Mouse (Mus musculus) MEL (cell line): ENCODE data around the gene Hc. TPM values are rescaled to one million over a fixed set of nuclear protein-coding genes. Genes with fewer than 3 reads are reported as not detected.

Source experiments
- DNase-seq: peaks from one replicate; pipeline ENCODE4 v3.0.0; 2011; ENCODE audit warnings: low read depth, low spot score
- H3K27ac ChIP-seq: 2 replicates; pipeline ENCODE4 v1.5.1; 2012; ENCODE audit warnings: low read depth, mild to moderate bottlenecking, control low read depth, low read length, moderate library complexity; ENCODE audit not compliant: control insufficient read depth
- H3K27me3 ChIP-seq, 2 experiments: fragments of 150-350 bp in 1 of 2; sonication (generic) in 1 of 2; 2 replicates each; pipeline ENCODE4 v1.6.1; 2012; ENCODE audit warnings: low read length in 2 of 2, mild to moderate bottlenecking in 2 of 2, improper control_type of control experiment in 1 of 2, moderate library complexity in 1 of 2; ENCODE audit not compliant: insufficient read depth in 2 of 2, control insufficient read depth in 1 of 2
- H3K36me3 ChIP-seq, 2 experiments: 2 replicates each; pipeline ENCODE4 v1.6.1; 2012 to 2014; ENCODE audit warnings: low read length in 2 of 2, improper control_type of control experiment in 1 of 2, inconsistent platforms in 1 of 2, mild to moderate bottlenecking in 1 of 2; ENCODE audit not compliant: insufficient read depth in 2 of 2, control insufficient read depth in 1 of 2
- H3K4me1 ChIP-seq, 2 experiments: fragments of 150-350 bp in 1 of 2; sonication (generic) in 1 of 2; 2 replicates each; pipeline ENCODE4 v1.6.1; 2012; ENCODE audit warnings: low read length in 2 of 2, improper control_type of control experiment in 1 of 2, mild to moderate bottlenecking in 1 of 2; ENCODE audit not compliant: insufficient read depth in 2 of 2, control insufficient read depth in 1 of 2
- H3K4me3 ChIP-seq, 2 experiments: fragments of 150-350 bp in 1 of 2; sonication (generic) in 1 of 2; 2 replicates each; pipeline ENCODE4 v1.5.1; 2012; ENCODE audit warnings: low read depth in 2 of 2, low read length in 2 of 2, mild to moderate bottlenecking in 2 of 2, moderate library complexity in 2 of 2, control low read depth in 1 of 2, improper control_type of control experiment in 1 of 2; ENCODE audit not compliant: control insufficient read depth in 1 of 2, insufficient read depth in 1 of 2
- H3K79me2 ChIP-seq: 2 replicates; pipeline ENCODE4 v1.6.1; 2012; ENCODE audit warnings: mild to moderate bottlenecking, low read length, moderate library complexity; ENCODE audit not compliant: control insufficient read depth, poor library complexity, insufficient read depth
- H3K9ac ChIP-seq: 2 replicates; pipeline ENCODE4 v1.6.1; 2012; ENCODE audit warnings: low read depth, mild to moderate bottlenecking, control low read depth, low read length, moderate library complexity; ENCODE audit not compliant: control insufficient read depth, poor library complexity, severe bottlenecking
- H3K9me3 ChIP-seq: fragments of 150-350 bp; sonication (generic); replicated peaks from 2 replicates; pipeline ENCODE4 v1.6.1; 2012; ENCODE audit warnings: mild to moderate bottlenecking, low read length, improper control_type of control experiment, moderate library complexity; ENCODE audit not compliant: insufficient read depth
- BHLHE40 ChIP-seq: IDR thresholded peaks from 2 replicates; pipeline ENCODE4 v1.6.1; 2012; ENCODE audit warnings: low read depth, mild to moderate bottlenecking, inconsistent platforms, low read length, improper control_type of control experiment, borderline replicate concordance
- CHD2 ChIP-seq: IDR thresholded peaks from 2 replicates; pipeline ENCODE4 v1.6.1; 2011; ENCODE audit warnings: low read length, improper control_type of control experiment
- CTCF ChIP-seq, 3 experiments: IDR thresholded peaks in 2 of 3; conservative IDR thresholded peaks in 1 of 3; 2 replicates each; pipeline ENCODE4 v1.5.1; 2011 to 2012; ENCODE audit warnings: low read length in 3 of 3, low read depth in 2 of 3, mild to moderate bottlenecking in 2 of 3, improper control_type of control experiment in 1 of 3, inconsistent platforms in 1 of 3, mixed read lengths in 1 of 3, moderate library complexity in 1 of 3; ENCODE audit not compliant: control insufficient read depth in 1 of 3, insufficient read depth in 1 of 3, poor library complexity in 1 of 3, severe bottlenecking in 1 of 3
- ELF1 ChIP-seq: IDR thresholded peaks from 2 replicates; pipeline ENCODE4 v1.6.1; 2014; ENCODE audit warnings: low read depth, mild to moderate bottlenecking, inconsistent platforms, low read length, improper control_type of control experiment, moderate library complexity
- EP300 ChIP-seq, 2 experiments: IDR thresholded peaks; 2 replicates each; pipeline ENCODE4 v1.6.1; 2011; ENCODE audit warnings: improper control_type of control experiment in 2 of 2, low read length in 2 of 2, low read depth in 1 of 2, mild to moderate bottlenecking in 1 of 2
- ETS1 ChIP-seq: IDR thresholded peaks from 2 replicates; pipeline ENCODE4 v1.6.1; 2012; ENCODE audit warnings: low read depth, mild to moderate bottlenecking, inconsistent platforms, low read length, improper control_type of control experiment, moderate library complexity
- HCFC1 ChIP-seq: IDR thresholded peaks from 2 replicates; pipeline ENCODE4 v1.6.1; 2012; ENCODE audit warnings: low read depth, mild to moderate bottlenecking, inconsistent platforms, low read length, improper control_type of control experiment, moderate library complexity
- MAFK ChIP-seq: IDR thresholded peaks from 2 replicates; pipeline ENCODE4 v1.6.1; 2011; ENCODE audit warnings: low read depth, mild to moderate bottlenecking, low read length, improper control_type of control experiment, borderline replicate concordance
- MEF2A ChIP-seq: IDR thresholded peaks from 2 replicates; pipeline ENCODE4 v1.6.1; 2014; ENCODE audit warnings: low read depth, mild to moderate bottlenecking, inconsistent platforms, low read length, improper control_type of control experiment; ENCODE audit not compliant: poor library complexity, insufficient replicate concordance, severe bottlenecking; ENCODE audit errors: extremely low read depth
- MYB ChIP-seq: IDR thresholded peaks from 2 replicates; pipeline ENCODE4 v1.6.1; 2011; ENCODE audit warnings: mild to moderate bottlenecking, low read depth, low read length, improper control_type of control experiment
- MYC ChIP-seq: IDR thresholded peaks from 2 replicates; pipeline ENCODE4 v1.6.1; 2011; ENCODE audit warnings: low read depth, mild to moderate bottlenecking, low read length, improper control_type of control experiment, moderate library complexity
- NRF1 ChIP-seq: IDR thresholded peaks from 2 replicates; pipeline ENCODE4 v1.6.1; 2014; ENCODE audit warnings: low read depth, mild to moderate bottlenecking, inconsistent platforms, low read length, improper control_type of control experiment, moderate library complexity; ENCODE audit not compliant: poor library complexity, insufficient read depth, severe bottlenecking
- POLR2A ChIP-seq, 2 experiments: IDR thresholded peaks; 2 replicates each; pipeline ENCODE4 v1.6.1; 2011 to 2012; ENCODE audit warnings: low read length in 2 of 2, mild to moderate bottlenecking in 2 of 2, control low read depth in 1 of 2, improper control_type of control experiment in 1 of 2, low read depth in 1 of 2, moderate library complexity in 1 of 2; ENCODE audit not compliant: control insufficient read depth in 1 of 2, insufficient read depth in 1 of 2, poor library complexity in 1 of 2
- POLR2AphosphoS2 ChIP-seq: IDR thresholded peaks from 2 replicates; pipeline ENCODE4 v1.6.1; 2011; ENCODE audit warnings: low read length, improper control_type of control experiment
- POLR2AphosphoS5 ChIP-seq: IDR thresholded peaks from 2 replicates; pipeline ENCODE4 v1.6.1; 2012; ENCODE audit warnings: low read depth, borderline replicate concordance, mild to moderate bottlenecking, inconsistent platforms, low read length, moderate library complexity, mixed read lengths
- TCF12 ChIP-seq: IDR thresholded peaks from 2 replicates; pipeline ENCODE4 v1.6.1; 2014; ENCODE audit warnings: low read depth, mild to moderate bottlenecking, inconsistent platforms, low read length, improper control_type of control experiment, moderate library complexity
- UBTF ChIP-seq: IDR thresholded peaks from 2 replicates; pipeline ENCODE4 v1.6.1; 2012; ENCODE audit warnings: low read depth, mild to moderate bottlenecking, inconsistent platforms, low read length, improper control_type of control experiment, moderate library complexity, borderline replicate concordance; ENCODE audit not compliant: insufficient read depth
- ZC3H11A ChIP-seq: IDR thresholded peaks from 2 replicates; pipeline ENCODE4 v1.6.1; 2012; ENCODE audit warnings: low read depth, mild to moderate bottlenecking, inconsistent platforms, low read length, improper control_type of control experiment
- ZNF384 ChIP-seq: IDR thresholded peaks from 2 replicates; pipeline ENCODE4 v1.6.1; 2012; ENCODE audit warnings: low read depth, mild to moderate bottlenecking, inconsistent platforms, low read length, improper control_type of control experiment
- polyA plus RNA-seq, 2 experiments: library from polyadenylated mRNA; stranded (reverse) in 1 of 2; unstranded in 1 of 2; fragments of >175 nt in 1 of 2; fragments of >200 nt in 1 of 2; gene quantifications; 2 replicates each; pipeline versions ENCODE4 v1.2.1 to v1.2.4; 2012; ENCODE audit warnings: low replicate concordance in 2 of 2, low read depth in 1 of 2; ENCODE audit not compliant: insufficient read length in 2 of 2, insufficient read depth in 1 of 2, missing spikeins in 1 of 2
- total RNA-seq: library from RNA; depleted of rRNA; stranded (reverse); fragments of 300-350 nt; gene quantifications from 2 replicates; pipeline ENCODE4 v1.2.3, GENCODE M21; 2012

Gene Hc
- total and polyA plus RNA-seq, 3 experiments: not detected

DNA sequence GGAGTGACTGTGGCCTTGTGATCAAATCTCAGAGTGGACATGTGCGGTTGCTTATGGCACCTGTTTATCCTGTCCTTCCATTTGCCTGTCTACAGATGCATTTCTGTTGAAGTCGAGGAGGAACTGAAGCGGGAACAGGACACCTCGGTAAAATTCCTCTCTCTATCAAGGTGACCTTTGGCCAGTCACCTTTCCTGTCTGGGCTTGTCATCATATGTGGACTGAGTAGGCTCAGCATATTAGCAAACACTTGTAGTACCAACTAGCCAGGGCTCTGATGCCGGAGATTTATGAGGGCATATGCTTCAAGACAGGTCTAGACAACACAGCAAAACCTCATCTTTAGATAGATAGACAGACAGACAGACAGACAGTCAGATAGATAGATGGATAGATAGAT is 982 bp downstream of the Hc start:
- peaks cover 0 to under 1% of the 10 kb centered on the region in 2 experiments; a peak in 1 of 4 replicates for H3K36me3 ChIP-seq
- no peak overlapping the region for H3K27ac ChIP-seq
- no peaks in the 10 kb centered on the region for H3K9me3 ChIP-seq
- H3K9ac ChIP-seq: no peak overlapping the region
- no peak overlapping the region for H3K4me3 ChIP-seq
- no peaks in the 10 kb centered on the region for H3K79me2 ChIP-seq
- no peak for DNase-seq
- H3K4me1 ChIP-seq: peaks cover 0 to under 1% of the 10 kb centered on the region in 2 experiments; a peak in 1 of 4 replicates
- no peak for TF ChIP-seq POLR2A (IDR thresholded peaks at IDR 0.05; ENCODE audit: control insufficient read depth in 1 of 2, insufficient read depth in 1 of 2, low read depth in 1 of 2, low read length in 2 of 2, poor library complexity in 1 of 2)
- no peak for TF ChIP-seq CTCF (IDR thresholded peaks at IDR 0.05 in 2 of 3, conservative IDR thresholded peaks at IDR 0.05 in 1 of 3; ENCODE audit: control insufficient read depth in 1 of 3, insufficient read depth in 1 of 3, low read depth in 2 of 3, low read length in 3 of 3, poor library complexity in 1 of 3, severe bottlenecking in 1 of 3)
- no peak for TF ChIP-seq EP300 (IDR thresholded peaks at IDR 0.05; ENCODE audit: low read depth in 1 of 2, low read length in 2 of 2)
- TF ChIP-seq BHLHE40: no peak
- no peak for TF ChIP-seq ZNF384
- TF ChIP-seq TCF12: no peak
- TF ChIP-seq POLR2AphosphoS5: no peak
- no peak for TF ChIP-seq ELF1
- no peak for TF ChIP-seq HCFC1
- no peak for TF ChIP-seq MEF2A
- TF ChIP-seq MYB: no peak
- no peak for TF ChIP-seq UBTF
- TF ChIP-seq ZC3H11A: no peak
- no peak for TF ChIP-seq MYC
- H3K27me3 ChIP-seq: peaks cover 2% of the 10 kb centered on the region in 2 experiments; a peak in 1 of 4 replicates

DNA sequence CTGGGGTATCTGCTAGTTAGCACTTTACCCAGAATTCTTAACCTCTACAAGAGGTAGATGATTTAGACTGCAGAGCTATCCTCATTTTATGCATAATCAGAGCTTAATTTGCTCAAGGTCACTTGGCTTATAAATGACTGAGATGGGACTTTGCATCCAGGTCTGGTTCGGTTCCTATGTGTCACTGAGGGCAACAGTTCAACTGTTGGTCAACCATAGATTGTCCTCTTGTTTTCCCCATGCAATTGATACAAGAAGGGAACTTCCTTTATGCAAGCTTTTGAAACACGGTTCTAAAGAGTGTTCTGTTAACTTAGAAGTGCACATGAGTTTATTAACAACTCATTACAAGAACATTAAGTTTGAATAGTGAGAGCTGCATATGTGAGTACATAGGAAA is 2.9 kb downstream of the Hc start:
- Histone ChIP-seq H3K9me3 (no peaks in the 10 kb centered on the region), H3K27me3 (peaks cover 2% of the 10 kb centered on the region in 2 experiments; a peak in 2 of 4 replicates), H3K36me3 (no peaks in the 10 kb centered on the region), H3K9ac (no peak overlapping the region), H3K4me3 (no peak overlapping the region), H3K27ac (no peak overlapping the region), H3K79me2 (no peaks in the 10 kb centered on the region), H3K4me1 (no peaks in the 10 kb centered on the region)
- DNase-seq: no peak
- no peak for TF ChIP-seq TCF12
- TF ChIP-seq NRF1: no peak
- TF ChIP-seq ETS1: no peak
- TF ChIP-seq CHD2: no peak
- no peak for TF ChIP-seq POLR2AphosphoS2
- TF ChIP-seq ELF1: no peak
- no peak for TF ChIP-seq MAFK
